Mouse (Mus musculus) liver, postnatal 0 days (tissue): Measurements from ENCODE around the gene Hspb11.

ENCODE experiments used
- CTCF ChIP-seq: sonication (generic); IDR thresholded peaks from 2 replicates; pipeline ENCODE4 v1.5.1; 2016; ENCODE audit warnings: antibody characterized with exemption, low read depth
- EP300 ChIP-seq: IDR thresholded peaks from 2 replicates; pipeline ENCODE4 v1.6.1; 2016; ENCODE audit warnings: antibody characterized with exemption, low read depth, mild to moderate bottlenecking

DNA sequence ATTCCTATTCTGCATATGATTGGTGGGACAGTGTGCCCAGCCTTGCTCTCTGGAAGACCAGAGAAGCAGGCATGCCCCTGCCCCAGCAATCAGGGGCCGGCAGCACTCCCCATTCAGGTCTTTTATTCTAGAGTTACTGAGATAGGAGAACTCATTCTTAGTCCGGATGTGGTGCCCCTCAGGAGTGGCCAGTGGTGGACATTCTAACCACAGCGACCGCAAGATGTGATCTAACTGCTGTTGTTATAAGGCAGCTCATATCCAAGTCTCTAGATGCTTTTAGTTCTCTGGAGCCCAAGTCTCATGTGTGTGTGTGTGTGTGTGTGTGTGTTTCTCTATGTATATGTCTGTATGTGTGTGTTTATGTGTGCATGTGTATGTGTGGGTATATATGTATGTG, 47.0 kb downstream of the Hspb11 start:
- TF ChIP-seq CTCF (no peak), EP300 (no peak)
